Mouse (Mus musculus): Measurements from ENCODE around the gene Hnrnpul2. TPM values are rescaled to one million over a fixed set of nuclear protein-coding genes. Genes with fewer than 3 reads are reported as not detected.
"Not testable (repeated sequence)": the region's sequence is repeated elsewhere in the genome, so short reads cannot be mapped to it uniquely, and the experiment has no call there.

Hnrnpul2 gene
- total RNA-seq, 2 experiments from 2014 or later, result 68.2 to 85.2 TPM

DNA sequence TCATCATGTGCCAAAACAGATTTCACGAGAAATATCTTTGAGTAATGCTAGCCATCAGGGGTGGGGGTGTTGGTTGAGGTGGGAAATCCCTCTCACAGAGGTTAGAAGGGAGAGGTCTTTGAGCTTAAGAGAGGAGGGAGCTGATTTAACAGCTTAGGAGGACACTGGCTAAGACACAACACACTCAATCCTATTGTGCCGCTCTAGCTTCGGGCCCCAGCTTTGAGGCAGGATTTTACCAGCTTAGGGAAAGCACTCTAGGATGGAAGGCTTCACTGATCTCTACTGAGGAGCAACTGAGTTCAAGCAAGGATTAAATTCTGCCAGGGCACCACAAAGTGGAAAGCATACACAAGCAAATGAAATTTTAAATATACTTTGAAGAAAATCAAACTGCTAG lies 2.8 kb upstream of the Hnrnpul2 start:
- no peak for ATAC-seq (replicated peaks; ENCODE audit: low FRiP score, low TSS enrichment, poor library complexity, severe bottlenecking)

DNA sequence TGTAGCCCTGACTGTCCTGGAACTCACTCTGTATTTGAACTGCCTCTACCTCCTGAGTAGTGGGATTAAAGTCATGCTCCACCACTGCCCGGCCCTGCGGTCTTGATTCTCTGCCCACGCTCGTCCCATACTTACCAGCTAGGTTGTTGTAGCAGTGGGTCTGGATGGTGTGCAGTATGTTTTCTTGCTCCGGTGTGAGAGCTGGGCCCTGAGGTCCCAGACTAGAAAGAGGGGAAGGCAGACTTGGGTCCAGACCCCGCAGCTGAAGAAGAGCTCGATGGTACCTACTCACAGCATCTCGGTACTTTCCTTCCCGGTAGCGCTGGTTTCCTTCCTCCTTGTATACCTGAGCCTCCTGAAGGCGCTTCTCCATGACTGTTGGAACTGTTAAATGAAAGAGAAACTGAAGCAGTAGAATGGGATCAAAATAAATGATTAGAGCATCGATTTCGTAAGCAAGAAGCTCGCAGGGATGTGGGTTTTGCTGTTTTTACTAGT lies 1.5 kb upstream of the Hnrnpul2 start:
- no peak for ATAC-seq (replicated peaks; ENCODE audit: low FRiP score, low TSS enrichment, poor library complexity, severe bottlenecking)

DNA sequence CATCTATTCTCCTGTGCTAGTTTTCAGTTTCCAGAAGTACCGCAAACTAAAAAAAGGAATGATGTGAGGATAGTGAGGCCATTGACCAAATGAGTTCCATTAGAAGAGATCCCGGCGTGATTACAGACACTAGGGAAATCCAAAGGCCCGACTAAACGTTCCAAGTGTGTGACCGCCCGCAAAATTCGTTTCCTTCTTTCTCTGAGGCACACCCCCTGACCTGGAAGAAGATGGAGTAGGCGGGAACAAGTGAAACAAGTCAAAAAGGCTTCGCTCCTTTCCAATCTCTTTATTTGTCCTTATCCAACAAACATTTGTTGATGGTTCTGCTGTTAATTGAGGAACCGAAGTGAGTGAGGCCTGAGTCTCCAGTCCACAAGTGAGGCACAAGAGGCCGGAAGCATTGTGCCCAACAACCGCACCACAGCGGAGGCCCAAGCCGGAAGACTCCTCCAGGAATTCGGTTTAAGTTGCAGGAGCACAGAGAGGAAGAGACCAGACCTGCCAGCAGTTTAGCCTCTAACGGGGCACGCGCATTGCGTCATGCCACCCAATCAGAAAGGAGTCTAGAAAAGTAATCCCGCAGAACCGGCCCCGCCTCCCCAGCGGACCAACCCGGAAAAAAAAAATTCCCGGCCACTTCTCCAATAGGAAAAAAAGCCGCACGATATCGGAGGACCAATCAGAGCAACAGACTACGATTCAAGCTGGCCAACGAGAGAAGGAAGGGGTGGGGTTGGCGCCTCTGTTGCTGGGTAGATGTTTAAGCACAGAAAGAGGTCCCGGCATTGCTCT lies 812 bp upstream of the Hnrnpul2 start, which contains the start of gene Ttc9c:
Gene Ttc9c, minus strand, starts transcription at position 533 of the 795 bp plus-strand sequence.
- peak; percentile 82 for ATAC-seq (replicated peaks; ENCODE audit: low FRiP score, low TSS enrichment, poor library complexity, severe bottlenecking)

DNA sequence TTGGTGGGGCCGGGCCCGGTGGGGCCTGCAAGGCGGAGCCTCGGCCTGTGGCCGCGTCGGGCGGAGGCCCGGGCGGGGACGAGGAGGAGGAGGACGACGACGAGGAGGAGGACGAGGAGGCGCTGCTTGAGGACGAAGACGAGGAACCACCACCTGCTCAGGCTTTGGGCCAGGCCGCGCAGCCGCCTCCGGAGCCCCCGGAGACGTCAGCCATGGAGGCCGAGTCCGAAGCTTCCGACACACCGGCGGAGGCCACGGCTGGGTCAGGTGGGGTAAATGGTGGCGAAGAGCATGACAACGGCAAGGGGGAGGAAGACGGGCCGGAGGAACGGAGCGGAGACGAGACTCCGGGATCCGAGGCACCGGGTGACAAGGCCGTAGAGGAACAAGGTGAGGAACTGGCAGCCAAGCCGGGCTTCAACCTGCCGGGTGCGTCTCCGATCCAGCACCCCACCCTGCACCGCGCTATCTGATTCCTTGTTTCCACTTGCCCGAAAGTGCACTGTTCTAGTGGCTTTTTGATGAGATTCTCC lies 680 bp downstream of the Hnrnpul2 start:
- ATAC-seq (replicated peaks; ENCODE audit: low FRiP score, low TSS enrichment, poor library complexity, severe bottlenecking), result no peak

DNA sequence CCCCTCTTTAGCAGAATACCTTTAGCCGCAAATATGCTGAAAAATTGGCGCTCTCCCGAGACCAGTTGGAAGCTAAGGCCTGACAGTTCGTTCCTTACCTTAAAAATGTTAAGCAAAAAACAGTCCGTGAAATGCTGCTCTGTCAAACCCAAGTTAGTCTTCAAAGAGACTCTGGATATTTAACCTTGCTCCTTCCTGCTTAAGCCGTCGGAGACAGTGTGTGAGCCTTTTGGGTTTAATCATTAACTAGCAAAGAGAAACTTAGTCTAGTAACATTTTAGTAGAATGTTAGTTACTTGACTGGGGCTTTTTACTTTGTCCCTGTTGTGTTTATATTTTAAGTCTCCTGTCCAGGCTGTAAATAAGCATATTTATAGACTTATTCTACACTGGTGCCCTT lies 1.3 kb downstream of the Hnrnpul2 start:
- no peak for ATAC-seq (replicated peaks; ENCODE audit: low FRiP score, low TSS enrichment, poor library complexity, severe bottlenecking)

DNA sequence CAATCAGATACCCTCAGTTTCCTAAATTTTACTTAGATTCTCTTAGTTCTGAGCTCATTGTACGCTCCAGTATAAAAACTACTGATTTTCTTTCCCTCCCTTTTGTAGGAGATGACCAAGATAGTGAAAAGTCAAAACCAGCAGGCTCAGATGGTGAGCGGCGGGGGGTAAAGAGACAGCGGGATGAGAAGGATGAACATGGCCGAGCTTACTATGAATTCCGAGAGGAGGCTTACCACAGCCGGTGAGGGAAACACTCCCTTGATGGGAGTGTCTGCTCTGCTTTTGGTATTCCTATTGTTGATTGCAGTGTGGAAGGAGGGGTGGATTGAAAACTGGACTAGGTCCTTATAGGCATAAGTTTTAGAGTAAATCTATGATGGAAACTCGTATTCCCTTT lies 2.9 kb downstream of the Hnrnpul2 start:
- no peak for ATAC-seq (replicated peaks; ENCODE audit: low FRiP score, low TSS enrichment, poor library complexity, severe bottlenecking)

DNA sequence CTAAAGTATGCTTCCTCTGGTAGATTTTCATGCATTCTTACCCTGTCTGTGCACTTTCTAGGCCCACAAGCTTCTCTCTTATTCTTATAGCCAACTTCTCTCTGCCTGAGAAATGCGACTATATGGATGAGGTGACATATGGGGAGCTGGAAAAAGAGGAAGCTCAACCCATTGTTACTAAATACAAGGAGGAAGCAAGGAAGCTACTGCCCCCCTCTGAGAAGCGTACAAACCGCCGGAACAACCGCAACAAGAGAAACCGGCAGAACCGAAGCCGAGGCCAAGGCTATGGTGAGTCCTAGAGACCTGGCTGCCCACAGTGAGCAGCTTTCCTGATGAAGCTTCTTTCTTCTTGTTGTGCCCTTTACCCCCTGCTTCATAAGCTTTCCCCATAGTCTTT lies 9.8 kb downstream of the Hnrnpul2 start, which contains the start of gene AC129217.1:
Gene AC129217.1, plus strand, starts transcription at position 114 of the 400 bp plus-strand sequence.
- no peak for ATAC-seq (replicated peaks; ENCODE audit: low FRiP score, low TSS enrichment, poor library complexity, severe bottlenecking)

DNA sequence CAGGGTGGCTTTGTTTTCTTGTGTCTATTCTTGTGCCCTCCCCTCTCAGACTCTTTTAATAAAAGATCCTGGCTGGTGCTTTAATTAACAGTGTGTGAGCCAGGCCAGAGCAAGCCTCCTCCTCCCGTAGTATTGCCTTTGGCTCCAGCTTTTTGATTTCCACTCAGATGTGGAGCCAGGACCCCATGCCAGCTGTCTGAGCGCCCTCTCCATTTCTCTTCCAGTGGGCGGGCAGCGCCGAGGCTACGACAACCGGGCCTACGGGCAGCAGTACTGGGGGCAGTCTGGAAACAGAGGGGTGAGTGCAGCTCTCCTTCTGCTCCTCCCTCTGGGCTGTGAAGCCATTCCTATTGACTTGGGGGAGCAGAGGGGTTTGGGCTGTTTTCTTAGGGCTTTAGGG lies 10.9 kb downstream of the Hnrnpul2 start:
- no peak for ATAC-seq (replicated peaks; ENCODE audit: low FRiP score, low TSS enrichment, poor library complexity, severe bottlenecking)

DNA sequence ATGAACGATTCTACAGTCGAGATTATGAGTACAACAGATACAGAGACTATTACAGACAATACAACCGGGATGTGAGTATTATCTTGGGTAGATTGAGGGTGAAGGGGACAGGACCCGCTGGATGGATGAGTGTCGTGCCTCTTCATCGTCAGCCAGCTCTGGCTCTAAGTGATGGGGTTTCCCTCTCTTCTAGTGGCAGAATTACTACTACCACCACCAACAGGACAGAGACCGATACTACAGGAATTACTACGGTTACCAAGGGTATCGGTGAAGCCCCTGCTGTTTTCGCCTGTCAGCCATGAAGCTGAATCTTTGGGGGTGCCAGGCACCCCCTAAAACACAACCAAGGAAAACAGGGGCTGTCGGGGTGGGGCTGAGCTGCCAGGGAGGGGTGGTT lies 11.5 kb downstream of the Hnrnpul2 start:
- 0 out of 2 replicates have a peak, but pooled peaks have one; percentile 35 for ATAC-seq (replicated peaks; ENCODE audit: low FRiP score, low TSS enrichment, poor library complexity, severe bottlenecking)

DNA sequence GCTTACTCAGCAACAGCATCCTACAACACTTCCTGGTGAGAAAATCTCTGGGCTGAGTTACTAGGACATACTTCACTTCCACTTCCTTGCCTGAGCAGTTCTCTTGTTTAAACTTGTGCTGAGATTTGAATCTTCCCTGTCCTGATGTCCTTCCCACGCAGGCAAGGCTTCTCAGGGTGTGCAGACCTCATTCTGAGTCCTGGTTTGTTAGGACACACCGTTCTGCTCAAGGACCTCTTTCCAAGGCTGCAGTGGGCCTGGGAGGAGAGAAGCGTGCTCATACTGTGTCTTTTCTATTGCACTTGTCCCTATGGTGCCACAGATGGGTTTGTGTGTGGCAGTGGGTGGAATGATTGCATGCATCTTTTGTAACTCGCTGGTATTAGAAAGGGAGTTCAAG lies 13.2 kb downstream of the Hnrnpul2 start:
- no peak for ATAC-seq (replicated peaks; ENCODE audit: low FRiP score, low TSS enrichment, poor library complexity, severe bottlenecking)

DNA sequence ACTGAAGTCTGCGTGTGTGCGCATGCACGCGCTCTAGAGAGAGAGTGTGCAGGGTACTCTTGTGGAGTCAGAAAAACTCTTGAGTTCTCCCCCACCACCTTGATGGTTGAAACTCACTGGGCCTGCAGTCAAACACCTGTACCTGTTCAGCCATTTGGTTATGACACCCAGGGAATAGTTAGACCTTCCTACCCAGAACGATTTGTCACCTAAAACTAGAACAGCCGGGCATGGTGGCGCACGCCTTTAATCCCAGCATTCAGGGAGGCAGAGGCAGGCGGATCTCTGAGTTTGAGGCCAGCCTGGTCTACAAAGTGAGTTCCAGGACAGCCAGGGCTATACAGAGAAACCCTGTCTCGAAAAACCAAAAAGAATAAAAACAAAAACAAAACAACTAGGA lies 16.5 kb downstream of the Hnrnpul2 start:
- ATAC-seq (replicated peaks; ENCODE audit: low FRiP score, low TSS enrichment, poor library complexity, severe bottlenecking), result not testable (repeated sequence)

DNA sequence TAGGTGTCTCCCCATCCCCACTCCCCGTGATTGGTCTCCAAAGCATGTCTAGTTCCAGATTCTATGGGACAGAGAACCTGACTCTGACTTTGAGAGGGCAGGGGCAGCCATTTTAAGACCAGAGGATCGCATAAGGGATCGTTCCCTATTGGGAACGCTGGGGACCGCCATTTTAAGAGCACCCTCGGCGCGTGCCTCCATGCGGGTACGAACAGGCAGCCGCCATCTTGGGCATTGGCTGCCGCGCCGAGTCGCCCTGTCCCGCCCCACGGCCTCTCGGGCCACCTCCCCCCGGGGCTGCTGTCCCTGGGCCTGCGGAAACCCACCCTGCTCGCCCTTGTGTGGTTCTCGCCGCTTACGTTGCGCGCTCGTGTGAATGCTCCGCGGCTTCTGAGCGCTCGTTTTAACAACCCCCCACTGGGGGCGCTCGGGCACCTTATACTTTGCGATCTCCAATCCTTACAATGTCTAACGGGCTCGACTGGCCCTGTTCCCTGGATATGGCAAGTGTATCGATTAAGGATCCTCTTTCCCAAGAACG lies 17.5 kb downstream of the Hnrnpul2 start, which contains the start of gene Bscl2:
Gene Bscl2, plus strand, starts transcription at position 217 of the 541 bp plus-strand sequence.
- ATAC-seq (replicated peaks; ENCODE audit: low FRiP score, low TSS enrichment, poor library complexity, severe bottlenecking), result peak; percentile 71

DNA sequence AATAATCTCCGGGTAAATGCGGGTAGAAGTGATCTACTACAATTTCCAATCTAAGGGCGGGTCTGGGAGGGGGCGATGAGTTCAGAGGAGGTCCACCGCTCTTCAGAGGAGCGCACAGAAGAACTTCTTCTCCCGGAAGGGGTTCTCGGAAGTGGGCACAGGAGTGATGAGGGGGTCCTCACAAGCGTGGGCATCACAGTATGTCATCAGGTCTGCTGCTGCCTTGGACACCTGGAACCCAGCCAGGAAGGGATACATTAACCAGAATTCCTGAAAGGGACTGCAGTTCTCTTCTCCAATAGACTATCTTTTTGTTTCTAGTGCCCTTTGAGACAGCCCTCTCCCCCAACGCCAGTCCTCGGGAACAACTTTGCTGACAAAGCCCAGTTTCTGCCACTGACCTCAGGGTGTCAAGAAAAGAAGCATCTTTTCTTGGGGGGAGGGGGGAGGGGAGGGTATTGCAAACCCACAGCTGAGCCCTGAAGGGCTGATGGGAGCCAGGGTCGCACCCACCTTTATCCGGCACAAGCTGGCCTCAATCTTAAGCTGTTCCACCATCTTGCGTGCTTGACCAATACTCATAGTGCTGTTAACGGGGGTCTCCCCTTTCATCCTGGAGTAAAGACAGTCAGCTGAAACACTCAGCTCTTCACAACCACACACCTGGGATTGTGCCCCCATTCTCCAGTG lies 18.4 kb downstream of the Hnrnpul2 start:
- ATAC-seq (replicated peaks; ENCODE audit: low FRiP score, low TSS enrichment, poor library complexity, severe bottlenecking), result no peak

DNA sequence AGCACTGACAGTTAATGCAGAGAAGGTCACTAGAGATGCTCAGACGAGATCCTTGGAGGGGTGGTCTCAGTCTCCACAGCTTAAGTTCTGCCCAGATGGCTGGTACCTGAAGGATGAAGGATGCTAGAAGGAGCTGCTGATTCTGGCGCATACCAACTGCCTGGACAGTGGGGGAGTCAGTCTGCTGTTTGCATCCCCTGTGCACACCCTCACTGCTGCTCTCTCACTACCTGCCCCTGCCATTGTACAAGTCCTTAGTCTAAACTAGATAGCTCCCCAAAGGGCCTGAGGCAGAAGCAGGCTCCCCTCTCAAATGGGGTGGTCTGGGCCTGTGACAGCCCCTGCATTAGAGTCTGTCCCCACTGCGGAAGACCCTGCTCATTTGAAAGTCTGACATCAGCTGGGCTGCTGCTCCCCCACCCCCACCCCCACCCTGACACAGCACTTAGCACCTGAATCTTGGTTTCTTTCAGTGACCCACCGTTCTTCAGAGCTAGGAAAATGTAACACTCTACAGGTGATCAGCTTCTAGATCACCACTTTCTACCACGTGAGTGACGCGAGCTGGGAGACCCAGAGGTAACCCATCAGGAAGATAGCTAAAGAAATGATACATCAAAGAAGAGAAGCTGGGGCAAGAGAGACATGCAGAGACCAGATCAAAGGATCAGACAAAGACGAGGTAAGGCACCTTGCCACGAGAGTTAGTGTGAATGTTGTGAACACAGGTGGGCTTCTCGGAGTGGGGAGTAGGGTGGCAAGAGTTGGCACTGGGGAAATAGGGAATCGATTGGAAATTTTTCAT lies 19.5 kb downstream of the Hnrnpul2 start, which contains the start of gene Gng3:
Gene Gng3, minus strand, starts transcription at position 92 of the 805 bp plus-strand sequence.
- ATAC-seq (replicated peaks; ENCODE audit: low FRiP score, low TSS enrichment, poor library complexity, severe bottlenecking), result no peak

DNA sequence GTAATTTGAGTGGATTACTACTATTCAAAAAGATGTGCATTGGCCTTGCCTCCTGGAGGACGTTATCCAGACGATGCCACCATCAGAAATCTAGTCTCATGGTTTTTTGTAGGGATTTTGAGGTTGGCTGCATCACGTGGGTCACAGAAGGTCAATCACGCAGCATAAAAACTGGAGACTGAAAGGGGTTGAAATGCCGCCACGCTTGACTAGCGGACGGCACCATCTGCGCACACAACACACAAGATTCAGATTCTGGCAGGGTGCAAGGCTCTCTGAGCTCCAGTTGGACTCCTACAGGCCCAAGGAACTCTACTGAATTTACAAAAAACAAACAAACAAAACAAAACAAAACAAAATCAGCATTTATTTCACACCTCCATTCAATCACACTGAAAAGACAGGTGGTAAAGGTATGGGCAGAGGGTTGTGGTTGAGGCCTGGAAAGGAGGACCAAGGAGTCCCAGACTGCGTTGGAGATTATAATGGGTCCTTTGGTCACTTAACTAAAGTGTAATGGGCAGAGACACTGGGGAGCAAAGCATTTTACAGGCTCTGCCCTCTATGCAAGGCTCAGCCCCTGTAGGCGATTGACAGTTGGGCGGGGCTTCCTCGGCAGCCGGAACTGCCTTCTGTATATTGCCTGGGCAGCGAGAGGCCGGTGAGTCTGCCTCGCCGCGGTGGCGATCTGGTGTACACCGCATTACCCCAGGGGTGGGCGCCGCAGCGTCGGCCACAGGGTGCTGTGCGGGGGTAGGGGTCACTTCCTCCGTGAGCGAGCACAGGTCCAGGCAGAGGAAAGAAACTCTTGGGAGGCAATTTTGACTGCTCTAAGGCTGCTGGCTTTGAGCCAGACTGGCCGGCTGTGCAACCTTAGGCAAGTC lies 20.3 kb downstream of the Hnrnpul2 start:
- ATAC-seq (replicated peaks; ENCODE audit: low FRiP score, low TSS enrichment, poor library complexity, severe bottlenecking), result peak; percentile 71

DNA sequence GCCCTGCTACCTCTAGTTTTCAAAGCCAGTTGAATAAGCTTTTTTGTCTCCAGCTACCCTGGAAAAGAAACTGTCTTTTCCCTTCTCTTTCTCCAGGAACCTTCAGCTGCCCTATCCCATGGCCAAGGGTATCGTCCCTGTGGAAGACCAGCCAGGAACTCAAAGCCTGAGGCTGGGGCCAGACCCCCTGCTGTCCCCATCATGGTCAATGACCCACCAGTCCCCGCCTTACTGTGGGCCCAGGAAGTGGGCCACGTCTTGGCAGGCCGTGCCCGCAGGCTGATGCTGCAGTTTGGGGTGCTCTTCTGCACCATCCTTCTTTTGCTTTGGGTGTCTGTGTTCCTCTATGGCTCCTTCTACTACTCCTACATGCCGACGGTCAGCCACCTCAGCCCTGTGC lies 21.2 kb downstream of the Hnrnpul2 start:
- ATAC-seq (replicated peaks; ENCODE audit: low FRiP score, low TSS enrichment, poor library complexity, severe bottlenecking), result no peak

DNA sequence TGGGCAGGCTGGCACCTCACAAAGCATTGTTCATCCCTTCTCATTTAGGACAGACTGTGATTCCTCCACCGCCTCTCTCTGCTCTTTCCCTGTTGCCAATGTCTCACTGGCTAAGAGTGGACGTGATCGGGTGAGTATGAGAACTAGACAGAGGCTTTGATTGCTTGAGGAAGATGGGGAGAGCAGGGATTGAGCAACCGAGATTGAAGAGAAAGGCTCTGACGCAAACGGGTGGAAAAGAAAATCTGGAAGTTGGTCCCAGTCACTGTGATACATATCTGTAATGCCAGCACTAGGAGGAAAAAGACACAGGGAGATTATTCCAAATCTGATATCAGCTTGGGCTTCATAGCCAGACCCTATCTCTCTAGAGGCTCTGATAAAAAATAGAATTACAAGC lies 23.2 kb downstream of the Hnrnpul2 start:
- no peak for ATAC-seq (replicated peaks; ENCODE audit: low FRiP score, low TSS enrichment, poor library complexity, severe bottlenecking)

Measured in megakaryocyte-erythroid progenitor cell, adult 5-6 weeks (primary cell).